Mouse (Mus musculus) embryonic facial prominence, embryonic 15.5 days (tissue): Measurements from ENCODE around the gene Slc25a43. TPM values are rescaled to one million over a fixed set of nuclear protein-coding genes. Genes with fewer than 3 reads are reported as not detected.
"Not testable (repeated sequence)": the region's sequence is repeated elsewhere in the genome, so short reads cannot be mapped to it uniquely, and the experiment has no call there.

Experiments used
- ATAC-seq: fragments of 200-750 bp; cut with Nextera tagmentation; 2 replicates; pipeline ENCODE4 v1.8.0; 2017; ENCODE audit warnings: low read depth, moderate TSS enrichment; ENCODE audit not compliant: insufficient number of reproducible peaks, low FRiP score, low TSS enrichment
- H3K27ac ChIP-seq: fragments of 300-500 bp; sonication (generic); replicated peaks from 2 replicates; pipeline ENCODE4 v1.5.1; 2015; ENCODE audit warnings: mild to moderate bottlenecking, inconsistent platforms
- H3K27me3 ChIP-seq: fragments of 300-500 bp; sonication (generic); 2 replicates; pipeline ENCODE4 v1.6.1; 2015; ENCODE audit warnings: inconsistent platforms
- H3K36me3 ChIP-seq: fragments of 300-500 bp; sonication (generic); 2 replicates; pipeline ENCODE4 v1.6.1; 2015; ENCODE audit warnings: mild to moderate bottlenecking, inconsistent platforms
- H3K4me1 ChIP-seq: fragments of 300-500 bp; sonication (generic); 2 replicates; pipeline ENCODE4 v1.6.1; 2015; ENCODE audit warnings: inconsistent platforms
- H3K4me2 ChIP-seq: fragments of 300-500 bp; sonication (generic); replicated peaks from 2 replicates; pipeline ENCODE4 v1.6.1; 2015; ENCODE audit warnings: mild to moderate bottlenecking, inconsistent platforms
- H3K4me3 ChIP-seq: fragments of 300-500 bp; sonication (generic); replicated peaks from 2 replicates; pipeline ENCODE4 v1.5.1; 2015; ENCODE audit warnings: mild to moderate bottlenecking, inconsistent platforms
- H3K9ac ChIP-seq: fragments of 300-500 bp; sonication (generic); 2 replicates; pipeline ENCODE4 v1.6.1; 2015; ENCODE audit warnings: inconsistent platforms
- H3K9me3 ChIP-seq: fragments of 300-500 bp; sonication (generic); replicated peaks from 2 replicates; pipeline ENCODE4 v1.6.1; 2016; ENCODE audit warnings: inconsistent platforms
- WGBS: fragments of 180-500 bp; shearing (Covaris S2); methylation state at CpG from one replicate; pipeline ENCODE4 v1.1.7; 2015; 5-methylcytosine and 5-hydroxymethylcytosine counted together
- polyA plus RNA-seq: library from polyadenylated mRNA; unstranded; fragments of >200 nt; fragmentation: Nextera tagmentation; extraction: Ambion mirVana; gene quantifications from 2 replicates; pipeline ENCODE4 v1.2.1, GENCODE M21; 2015

Gene Slc25a43
- polyA plus RNA-seq, 1 experiment from 2014 or later = 3.1 TPM

DNA sequence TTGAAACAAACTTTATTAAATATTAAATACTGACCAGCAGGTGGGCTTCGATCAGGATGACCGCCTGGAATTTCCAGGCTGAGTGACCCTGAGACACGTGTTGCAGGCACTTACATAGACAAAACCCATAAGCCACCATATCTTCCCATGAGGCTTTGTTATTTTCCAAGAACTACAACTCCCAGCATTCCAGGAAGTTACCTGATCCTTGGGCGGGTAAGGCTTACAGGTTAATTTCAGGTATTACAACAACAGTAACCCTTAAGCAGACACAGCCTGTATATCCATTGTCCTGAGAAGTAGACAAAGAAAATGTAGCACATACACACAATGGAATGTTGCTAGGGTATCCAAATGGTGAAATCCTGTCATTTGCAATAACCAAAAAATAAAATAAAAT is 45.9 kb downstream of the Slc25a43 start:
- H3K27ac ChIP-seq = no peak overlapping the region
- H3K4me1 ChIP-seq = no peaks in the 10 kb centered on the region
- WGBS = 49% methylated on average over 4 of the region's 4 CpGs
- H3K4me3 ChIP-seq = no peak overlapping the region
- no peaks in the 10 kb centered on the region for H3K9me3 ChIP-seq
- H3K27me3 ChIP-seq = no peaks in the 10 kb centered on the region
- H3K36me3 ChIP-seq = no peaks in the 10 kb centered on the region
- no peak for ATAC-seq
- no peak overlapping the region for H3K9ac ChIP-seq
- no peak overlapping the region for H3K4me2 ChIP-seq

DNA sequence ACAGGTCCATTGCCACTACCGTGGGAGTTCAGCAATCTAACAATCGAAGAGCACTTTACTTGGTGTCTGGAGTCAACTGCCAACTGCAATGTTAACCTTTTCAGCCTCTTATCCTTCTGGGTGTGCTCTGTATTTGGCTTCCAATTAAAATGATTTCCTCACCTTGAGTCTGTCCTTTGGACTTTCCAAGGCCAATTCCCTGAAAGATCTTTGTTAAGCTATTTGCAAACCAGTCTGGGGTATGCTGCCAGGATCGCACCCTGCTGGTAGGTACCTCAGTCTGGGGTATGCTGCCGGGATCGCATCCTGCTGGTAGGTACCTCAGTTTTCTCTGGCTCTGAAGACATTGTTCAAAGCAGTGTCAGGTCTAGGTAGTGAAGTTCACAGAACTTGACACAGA is 51.1 kb downstream of the Slc25a43 start:
- no peaks in the 10 kb centered on the region for H3K9me3 ChIP-seq
- no peak for ATAC-seq
- no peak overlapping the region for H3K9ac ChIP-seq
- H3K4me2 ChIP-seq = no peak overlapping the region
- H3K27me3 ChIP-seq = no peaks in the 10 kb centered on the region
- no peak overlapping the region for H3K27ac ChIP-seq
- no peaks in the 10 kb centered on the region for H3K4me1 ChIP-seq
- 67% methylated on average over 5 of the region's 5 CpGs for WGBS
- H3K36me3 ChIP-seq = 0 out of 2 replicates have a peak, but pooled peaks cover 4% of the 10 kb centered on the region
- no peak overlapping the region for H3K4me3 ChIP-seq

DNA sequence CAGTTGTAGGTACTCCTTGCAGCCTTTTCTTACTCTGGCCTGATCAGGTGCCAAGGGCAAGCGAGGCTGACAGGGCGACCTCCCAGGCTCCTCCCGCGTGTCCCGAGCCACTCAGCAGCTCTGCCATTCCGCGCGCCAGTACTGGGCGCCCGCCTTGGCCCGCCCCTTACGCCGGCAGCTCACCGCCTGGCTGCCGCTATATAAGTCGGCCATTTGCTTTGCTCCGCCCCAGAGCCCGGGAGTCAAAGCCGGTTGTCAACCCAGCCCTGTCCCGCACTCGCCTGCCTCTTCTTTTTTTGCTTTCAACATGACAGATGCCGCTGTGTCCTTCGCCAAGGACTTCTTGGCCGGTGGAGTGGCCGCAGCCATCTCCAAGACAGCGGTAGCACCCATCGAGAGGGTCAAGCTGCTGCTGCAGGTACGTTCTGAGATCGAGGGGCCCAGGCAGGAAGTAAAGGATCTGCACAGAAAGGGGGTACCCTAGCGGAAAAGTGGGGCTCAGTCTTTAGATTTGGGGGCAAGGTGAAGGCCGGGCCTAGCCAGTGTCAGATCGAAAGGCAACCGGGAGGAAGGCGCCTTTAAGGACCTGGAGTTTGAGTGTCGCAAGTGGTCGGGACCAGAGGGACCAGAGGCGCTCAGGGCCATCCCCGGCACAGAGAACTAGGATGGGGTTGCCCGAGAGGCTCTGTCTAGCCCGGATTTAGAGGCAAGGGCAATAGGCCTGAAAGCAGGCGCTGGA is 52.1 kb downstream of the Slc25a43 start, which contains the start of gene Slc25a5:
TSS of gene Slc25a5 (plus strand) at position 228 of the 739 bp plus-strand sequence.
- ATAC-seq = peak; percentile 95
- peak within 1 kb of the TSS; percentile 58 for H3K4me3 ChIP-seq
- peak within 1 kb of the TSS; percentile 58 for H3K9ac ChIP-seq
- H3K27me3 ChIP-seq = no peaks in the 10 kb centered on the region
- no peaks in the 10 kb centered on the region for H3K9me3 ChIP-seq
- H3K27ac ChIP-seq = peak within 1 kb of the TSS; percentile 86
- peak within 1 kb of the TSS; percentile 47 for H3K4me2 ChIP-seq
- 17% methylated on average over 41 of the region's 41 CpGs for WGBS
- 0 out of 2 replicates have a peak, but pooled peaks cover 4% of the 10 kb centered on the region for H3K36me3 ChIP-seq
- no peaks in the 10 kb centered on the region for H3K4me1 ChIP-seq

DNA sequence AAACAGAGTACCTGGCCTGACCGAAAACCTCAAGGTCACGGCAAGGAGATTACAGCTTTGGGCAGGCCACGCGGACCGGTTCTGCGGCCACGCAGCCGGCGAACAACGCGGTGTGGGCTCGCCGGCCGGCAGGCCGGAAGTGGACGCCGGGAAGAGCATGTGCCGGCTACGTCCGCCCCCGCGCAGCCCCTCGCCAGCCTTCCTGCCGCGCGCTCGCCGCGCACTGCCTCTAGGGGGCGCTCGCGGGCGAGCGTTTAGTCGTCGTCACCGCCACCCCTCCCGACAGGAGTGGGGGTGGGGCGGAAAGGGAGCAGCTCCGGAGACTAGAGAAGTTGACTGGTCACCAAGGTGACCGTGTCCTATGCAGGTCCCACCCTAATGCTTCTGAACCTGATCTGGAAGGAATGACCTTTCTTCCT is 52.7 kb downstream of the Slc25a43 start:
- Histone ChIP-seq H3K4me3 (peak overlapping the region; percentile 58), H3K4me2 (peak overlapping the region; percentile 47), H3K27ac (peak overlapping the region; percentile 86), H3K9ac (peak overlapping the region; percentile 58), H3K36me3 (0 out of 2 replicates have a peak, but pooled peaks cover 4% of the 10 kb centered on the region), H3K27me3 (no peaks in the 10 kb centered on the region), H3K9me3 (no peaks in the 10 kb centered on the region), H3K4me1 (no peaks in the 10 kb centered on the region)
- WGBS = 13% methylated on average over 35 of the region's 41 CpGs
- ATAC-seq = peak; percentile 85

DNA sequence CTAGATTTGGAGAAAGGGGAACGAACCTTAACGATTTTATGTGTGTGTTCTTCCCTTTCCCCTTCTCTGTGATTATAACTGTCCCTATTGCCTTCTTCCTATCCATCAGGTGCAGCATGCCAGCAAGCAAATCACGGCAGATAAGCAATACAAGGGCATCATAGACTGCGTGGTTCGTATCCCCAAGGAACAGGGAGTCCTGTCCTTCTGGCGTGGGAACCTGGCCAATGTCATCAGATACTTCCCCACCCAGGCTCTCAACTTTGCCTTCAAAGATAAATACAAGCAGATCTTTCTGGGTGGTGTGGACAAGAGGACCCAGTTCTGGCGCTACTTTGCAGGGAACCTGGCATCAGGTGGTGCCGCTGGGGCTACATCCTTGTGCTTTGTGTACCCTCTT is 53.3 kb downstream of the Slc25a43 start:
- H3K9me3 ChIP-seq, H3K27ac ChIP-seq, H3K27me3 ChIP-seq, ATAC-seq, H3K4me1 ChIP-seq, H3K36me3 ChIP-seq: not testable (repeated sequence)
- 62% methylated on average over 8 of the region's 8 CpGs for WGBS
- peak overlapping the region; percentile 58; the same call in 1 of the 2 replicates for H3K9ac ChIP-seq
- peak overlapping the region; percentile 47 for H3K4me2 ChIP-seq
- peak overlapping the region; percentile 58 for H3K4me3 ChIP-seq

DNA sequence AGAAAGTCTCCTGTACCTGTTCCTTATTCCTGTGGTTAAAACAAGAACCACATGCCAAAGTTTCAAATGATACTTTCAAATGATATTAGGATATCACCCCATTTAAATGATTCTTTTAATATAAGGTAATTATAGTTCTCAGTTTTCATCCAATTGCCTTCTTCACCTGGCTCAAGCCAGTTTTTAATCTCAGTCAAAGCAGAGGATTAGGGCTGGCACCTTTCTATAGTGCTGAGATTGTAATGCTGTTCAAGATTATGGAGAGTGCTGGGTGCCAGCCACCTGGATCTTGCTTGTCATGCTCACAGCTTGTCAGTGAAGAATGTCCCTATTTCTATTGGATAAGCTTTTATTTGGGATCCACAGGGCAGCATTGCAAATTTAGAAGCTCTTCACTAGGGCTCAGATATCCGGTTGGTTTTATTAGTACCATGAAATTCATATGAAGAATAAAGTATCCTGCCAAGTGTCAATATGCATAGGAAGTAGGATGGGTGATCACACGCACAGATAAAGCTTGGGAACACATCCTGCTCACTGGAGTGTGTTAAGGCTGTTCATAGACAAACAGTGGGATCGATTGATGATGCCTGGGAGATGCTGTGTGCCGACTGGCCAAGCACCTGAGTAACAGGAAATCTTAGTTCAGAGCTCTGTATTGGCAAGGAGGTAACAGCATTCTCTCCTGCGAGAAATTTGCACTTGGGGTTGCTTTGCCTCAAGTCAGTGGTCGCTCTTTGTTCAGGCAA is 55.8 kb downstream of the Slc25a43 start:
- H3K4me1 ChIP-seq = no peaks in the 10 kb centered on the region
- H3K27me3 ChIP-seq = no peaks in the 10 kb centered on the region
- ATAC-seq = no peak
- 37% methylated on average over 6 of the region's 6 CpGs for WGBS
- H3K9ac ChIP-seq = no peak overlapping the region
- 0 out of 2 replicates have a peak, but pooled peaks cover 4% of the 10 kb centered on the region for H3K36me3 ChIP-seq
- no peaks in the 10 kb centered on the region for H3K9me3 ChIP-seq
- no peak overlapping the region for H3K4me3 ChIP-seq
- no peak overlapping the region for H3K27ac ChIP-seq
- no peak overlapping the region for H3K4me2 ChIP-seq

DNA sequence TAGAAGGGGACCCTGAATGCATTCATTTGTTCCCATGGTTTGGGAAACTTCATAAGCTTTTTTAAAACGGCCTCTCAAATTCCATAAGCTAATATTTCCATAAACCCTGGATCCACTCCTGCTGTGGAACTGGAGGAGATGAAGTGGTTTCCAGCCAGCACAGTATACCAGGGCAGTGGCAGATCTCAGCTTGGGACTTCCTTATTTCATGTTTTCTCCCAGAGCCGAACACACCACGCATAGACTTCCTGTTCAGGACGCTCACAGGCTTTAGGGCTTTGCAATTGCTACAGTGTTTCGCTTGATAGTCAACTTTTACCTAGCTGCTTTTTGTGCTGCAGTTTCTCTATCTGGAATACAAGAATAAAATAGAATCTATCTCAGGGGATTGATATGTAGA is 59.7 kb downstream of the Slc25a43 start:
- no peak for ATAC-seq
- Histone ChIP-seq H3K4me1 (0 out of 2 replicates have a peak, but pooled peaks cover 3% of the 10 kb centered on the region), H3K27me3 (no peaks in the 10 kb centered on the region), H3K4me3 (no peak overlapping the region), H3K27ac (no peak overlapping the region), H3K9ac (no peak overlapping the region), H3K4me2 (no peak overlapping the region), H3K36me3 (no peaks in the 10 kb centered on the region), H3K9me3 (no peaks in the 10 kb centered on the region)
- WGBS = 61% methylated on average over 5 of the region's 5 CpGs

DNA sequence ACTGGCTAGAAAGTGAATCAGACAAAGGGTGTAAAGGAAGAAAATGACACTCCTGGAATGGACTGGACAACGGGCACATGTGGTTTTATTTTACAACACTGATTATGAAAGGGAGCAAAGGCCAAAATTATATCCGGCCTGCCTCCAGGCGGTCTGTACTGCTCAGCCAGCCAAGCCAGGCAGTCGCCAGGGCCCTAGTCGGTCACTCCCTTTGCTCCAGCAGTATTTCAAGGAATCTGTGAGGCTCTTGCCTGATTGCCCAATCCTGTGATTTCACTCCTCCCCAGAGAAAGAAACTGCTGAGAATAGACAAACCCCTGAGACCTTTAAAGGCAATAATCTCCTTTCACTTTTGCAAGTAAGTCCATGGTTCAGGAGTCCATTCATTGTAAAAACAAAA is 60.7 kb downstream of the Slc25a43 start:
- WGBS = 35% methylated on average over 5 of the region's 5 CpGs
- Histone ChIP-seq H3K9me3 (no peaks in the 10 kb centered on the region), H3K27me3 (no peaks in the 10 kb centered on the region), H3K4me2 (no peak overlapping the region), H3K27ac (no peak overlapping the region), H3K36me3 (no peaks in the 10 kb centered on the region), H3K4me1 (0 out of 2 replicates have a peak, but pooled peaks cover 3% of the 10 kb centered on the region), H3K4me3 (no peak overlapping the region), H3K9ac (no peak overlapping the region)
- no peak for ATAC-seq

DNA sequence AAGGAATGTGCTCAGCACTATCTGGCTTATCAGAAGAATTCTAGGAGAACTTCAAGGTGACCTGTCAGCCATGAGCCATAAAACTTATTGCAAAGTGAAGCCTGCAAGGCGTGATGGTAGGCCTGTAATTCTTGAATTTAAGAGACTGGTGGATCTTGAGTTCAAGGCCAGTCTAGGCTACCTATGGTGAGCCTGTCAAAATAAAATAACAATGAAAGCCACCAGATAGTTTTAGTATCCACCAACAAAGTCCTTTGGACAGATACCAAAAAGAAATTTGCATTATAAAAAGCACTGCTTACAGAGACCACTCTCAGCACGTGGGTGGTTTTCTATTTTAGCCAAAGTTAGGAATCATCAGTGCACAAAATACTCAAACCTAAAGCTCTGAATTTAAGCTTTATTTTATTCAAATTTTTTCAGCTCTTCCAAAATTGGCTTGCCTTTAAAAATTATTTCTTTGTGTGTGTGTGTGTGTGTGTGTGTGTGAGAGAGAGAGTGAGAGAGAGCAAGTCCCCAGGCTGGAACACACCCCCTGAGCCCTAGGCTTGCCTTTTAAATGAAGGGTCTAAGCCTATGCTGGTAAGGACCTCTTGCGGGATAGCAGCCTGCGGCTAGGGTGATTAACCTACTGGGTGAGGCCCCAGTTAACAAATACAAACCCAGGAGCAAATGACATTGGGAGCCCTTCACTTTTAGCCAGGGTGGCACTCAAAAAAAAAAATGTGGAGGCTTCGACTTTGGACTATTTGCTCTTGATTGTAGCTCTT is 62.2 kb downstream of the Slc25a43 start:
- no peak for ATAC-seq
- Histone ChIP-seq H3K36me3 (no peaks in the 10 kb centered on the region), H3K4me2 (no peak overlapping the region), H3K27ac (no peak overlapping the region), H3K4me1 (0 out of 2 replicates have a peak, but pooled peaks cover 3% of the 10 kb centered on the region), H3K4me3 (no peak overlapping the region), H3K27me3 (no peaks in the 10 kb centered on the region), H3K9me3 (no peaks in the 10 kb centered on the region), H3K9ac (no peak overlapping the region)
- 52% methylated on average over 5 of the region's 5 CpGs for WGBS

DNA sequence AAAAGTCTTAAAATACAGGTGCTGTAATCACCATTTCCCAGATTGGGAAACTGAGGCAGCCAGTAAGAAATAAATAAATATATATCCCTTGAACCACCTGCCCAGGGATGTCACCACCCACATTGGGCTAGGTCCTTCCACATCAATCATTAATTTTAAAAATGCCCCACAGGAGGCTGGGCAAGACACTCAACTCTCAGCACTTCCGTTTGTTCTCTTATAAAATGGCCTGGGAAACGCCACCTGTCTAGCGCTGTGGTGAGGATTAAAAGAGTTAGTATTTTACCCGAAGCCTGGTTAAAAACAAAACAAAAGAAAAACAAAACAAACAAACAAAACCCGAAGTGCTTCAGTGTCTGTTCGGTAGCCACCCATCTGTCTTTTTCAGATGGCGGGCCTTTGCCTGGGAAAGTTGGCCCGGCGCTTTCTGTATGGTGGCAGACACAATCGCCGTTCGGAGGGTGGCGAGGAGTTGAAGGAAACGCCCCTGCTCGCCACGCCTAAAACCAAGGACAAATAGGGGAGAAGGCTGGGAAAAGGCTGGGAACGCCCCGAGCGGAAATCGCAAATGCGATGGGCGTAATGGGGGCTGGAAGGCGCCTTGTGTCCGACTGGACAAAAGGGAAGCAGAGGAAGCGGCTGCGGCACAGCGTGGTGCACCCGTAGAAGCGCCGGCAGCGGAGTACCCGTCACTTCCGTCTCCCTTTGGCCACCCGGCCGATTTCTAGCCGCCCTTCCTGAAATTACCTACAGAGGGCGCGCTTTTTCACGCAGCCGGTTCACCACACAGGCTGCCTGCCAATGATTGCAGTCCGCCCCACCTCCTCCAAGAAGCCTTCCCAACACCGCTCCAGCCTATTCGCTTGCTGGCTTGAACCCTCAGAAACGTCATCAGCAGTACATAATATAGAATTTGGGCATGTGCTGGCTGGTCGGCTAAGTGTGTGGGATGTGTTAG is 64.2 kb downstream of the Slc25a43 start:
- Histone ChIP-seq H3K27me3 (no peaks in the 10 kb centered on the region), H3K27ac (peak overlapping the region; percentile 83), H3K4me3 (peak overlapping the region; percentile 43), H3K4me1 (0 out of 2 replicates have a peak, but pooled peaks cover 3% of the 10 kb centered on the region), H3K9me3 (no peaks in the 10 kb centered on the region), H3K4me2 (peak overlapping the region; percentile 41), H3K9ac (no peak overlapping the region), H3K36me3 (no peaks in the 10 kb centered on the region)
- ATAC-seq = peak; percentile 89
- WGBS = 13% methylated on average over 45 of the region's 45 CpGs
